Comparison of ENCODE assay signal across 10 mouse cellular contexts in the genomic region with DNA sequence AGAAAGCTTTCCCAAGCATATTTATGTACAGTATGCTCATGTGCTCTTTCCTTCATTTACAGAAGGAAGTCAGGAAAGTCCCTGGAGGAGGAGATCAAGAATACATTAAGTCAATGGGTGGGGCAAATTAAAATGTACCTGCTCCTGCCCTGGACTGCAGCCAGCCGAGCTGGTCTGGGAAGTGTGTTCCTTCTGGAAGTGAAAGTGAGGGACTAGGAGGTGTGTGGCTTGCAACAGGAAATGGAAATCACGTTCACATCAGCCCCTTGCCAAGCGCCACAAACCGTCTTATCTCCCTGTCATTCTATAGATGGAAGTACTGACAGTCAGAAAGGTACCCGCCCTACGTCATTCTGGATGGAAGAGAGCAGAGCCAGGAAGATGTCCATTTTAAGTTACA. TPM values are rescaled to one million over a fixed set of nuclear protein-coding genes. Genes with fewer than 3 reads are reported as not detected.
DNase-seq lines count a peak whose midpoint lies in the region; ATAC-seq and TF ChIP-seq lines count a peak whose summit lies in the region.
"Had no signal": no experiment of that assay in that cellular context is flagged by ENCODE, and none has a peak within 500 bp of the region (broad histone marks: within the 10 kb centered on the region; RNA-seq: fewer than 3 reads in every experiment).

No protein-coding gene starts in this region.

- H3K4me3 ChIP-seq in embryonic facial prominence, embryonic 14.5 days (ENCODE audit: low read depth, low read length) = no peak overlapping the region
- no peak overlapping the region for H3K4me3 ChIP-seq in embryonic facial prominence, embryonic 10.5 days
- no peak overlapping the region for H3K4me3 ChIP-seq in heart, embryonic 16.5 days (ENCODE audit: low read length)
- H3K4me3 ChIP-seq in thymus, adult 2 months (ENCODE audit: control insufficient read depth, insufficient read depth, low read length) = no peak overlapping the region

- H3K27ac ChIP-seq in embryonic facial prominence, embryonic 14.5 days (replicated peaks; ENCODE audit: low read depth, low read length) = no peak overlapping the region
- no peak overlapping the region for H3K27ac ChIP-seq in embryonic facial prominence, embryonic 10.5 days (replicated peaks)
- H3K27ac ChIP-seq in heart, embryonic 16.5 days (ENCODE audit: low read length) = no peak overlapping the region
- no peak overlapping the region for H3K27ac ChIP-seq in thymus, adult 2 months (ENCODE audit: control insufficient read depth, insufficient read depth, low read length)

- no peak for TF ChIP-seq POLR2A in thymus, adult 2 months (IDR thresholded peaks at IDR 0.05; ENCODE audit: control insufficient read depth, extremely low read depth, insufficient read depth, low read length, poor library complexity)

- no peaks in the 10 kb centered on the region for H3K9me3 ChIP-seq in embryonic facial prominence, embryonic 14.5 days (ENCODE audit: control insufficient read depth, low read length)
- H3K9me3 ChIP-seq in embryonic facial prominence, embryonic 10.5 days = no peaks in the 10 kb centered on the region
- no peaks in the 10 kb centered on the region for H3K9me3 ChIP-seq in heart, embryonic 16.5 days (replicated peaks; ENCODE audit: control insufficient read depth, low read length)

- H3K9ac ChIP-seq in embryonic facial prominence, embryonic 14.5 days (ENCODE audit: low read depth, low read length) = no peak overlapping the region
- H3K9ac ChIP-seq in heart, embryonic 16.5 days (ENCODE audit: low read length) = no peak overlapping the region

- TF ChIP-seq CTCF in thymus, adult 2 months (IDR thresholded peaks at IDR 0.05; ENCODE audit: borderline replicate concordance, control insufficient read depth, extremely low read depth, insufficient read depth, low read length, poor library complexity) = no peak

- WGBS in embryonic facial prominence, embryonic 14.5 days = 57% methylated on average over 6 of the region's 6 CpGs
- WGBS in embryonic facial prominence, embryonic 10.5 days = 77% methylated on average over 6 of the region's 6 CpGs
- WGBS in heart, embryonic 16.5 days = 34% methylated on average over 6 of the region's 6 CpGs
- 36% methylated on average over 6 of the region's 6 CpGs for WGBS in thymus, adult 2 months

- no peaks in the 10 kb centered on the region for H3K27me3 ChIP-seq in embryonic facial prominence, embryonic 14.5 days (replicated peaks; ENCODE audit: control insufficient read depth, insufficient read depth, low read length)
- H3K27me3 ChIP-seq in embryonic facial prominence, embryonic 10.5 days (replicated peaks; ENCODE audit: low read depth, poor library complexity, severe bottlenecking) = no peaks in the 10 kb centered on the region
- peaks cover 11% of the 10 kb centered on the region for H3K27me3 ChIP-seq in heart, embryonic 16.5 days (ENCODE audit: control insufficient read depth, insufficient read depth, low read length)
- no peaks in the 10 kb centered on the region for H3K27me3 ChIP-seq in thymus, adult 2 months (ENCODE audit: control insufficient read depth, insufficient read depth, low read length)

- peaks cover 10% of the 10 kb centered on the region; the same call in 1 of the 2 replicates for H3K4me1 ChIP-seq in embryonic facial prominence, embryonic 14.5 days (ENCODE audit: control insufficient read depth, insufficient read depth, low read length)
- peaks cover 29% of the 10 kb centered on the region for H3K4me1 ChIP-seq in embryonic facial prominence, embryonic 10.5 days
- H3K4me1 ChIP-seq in heart, embryonic 16.5 days (ENCODE audit: control insufficient read depth, insufficient read depth, low read length) = peaks cover 8% of the 10 kb centered on the region
- 0 out of 2 replicates have a peak, but pooled peaks cover 3% of the 10 kb centered on the region for H3K4me1 ChIP-seq in thymus, adult 2 months (replicated peaks; ENCODE audit: control insufficient read depth, insufficient read depth, low read length)

- no peak overlapping the region for H3K4me2 ChIP-seq in embryonic facial prominence, embryonic 14.5 days (ENCODE audit: low read depth, low read length)
- H3K4me2 ChIP-seq in heart, embryonic 16.5 days (ENCODE audit: low read depth, low read length) = peak overlapping the region; percentile 42

- peak; percentile 40 for DNase-seq in embryonic facial prominence, embryonic 14.5 days (ENCODE audit: low spot score)
- no peak for DNase-seq in embryonic facial prominence, embryonic 10.5 days (ENCODE audit: low spot score)
- DNase-seq in kidney, postnatal 10 days = peak; percentile 78
- peak; percentile 66 to 82 for DNase-seq in lung, postnatal 4 days
- DNase-seq in adrenal gland, postnatal 25 days = no peak
- DNase-seq in neural tube, embryonic 10.5 days (ENCODE audit: extremely low spot score, low spot score) = no peak
- no peak for DNase-seq in thymus, adult 2 months

- no peak for ATAC-seq in embryonic facial prominence, embryonic 14.5 days (ENCODE audit: low read depth)
- no peak for ATAC-seq in heart, embryonic 16.5 days (replicated peaks; ENCODE audit: extremely low read depth, insufficient read depth, low FRiP score)

- no peaks in the 10 kb centered on the region for H3K36me3 ChIP-seq in embryonic facial prominence, embryonic 14.5 days (ENCODE audit: control insufficient read depth, insufficient read depth, low read length)
- H3K36me3 ChIP-seq in embryonic facial prominence, embryonic 10.5 days (replicated peaks) = no peaks in the 10 kb centered on the region
- H3K36me3 ChIP-seq in heart, embryonic 16.5 days (ENCODE audit: control insufficient read depth, insufficient read depth) = no peaks in the 10 kb centered on the region
- H3K36me3 ChIP-seq in thymus, adult 2 months (ENCODE audit: control insufficient read depth, insufficient read depth, low read length) = no peaks in the 10 kb centered on the region

RNA-seq across cellular contexts. Expression of gene Tnfsf15, which starts 0.4 kb away (rescaled TPM):
- polyA plus RNA-seq in embryonic facial prominence, embryonic 14.5 days (2014; fragmentation: Nextera tagmentation; extraction: Ambion mirVana) = 0.21 TPM in 1 of 2 replicates, not detected in the other
- not detected in 2 replicates for polyA plus RNA-seq in embryonic facial prominence, embryonic 10.5 days (2016; fragmentation: Nextera tagmentation; extraction: Ambion mirVana)
- 0.05 TPM in 2 replicates for polyA plus RNA-seq in heart, embryonic 16.5 days (2015; fragmentation: Nextera tagmentation; extraction: Ambion mirVana)
- 0.12 TPM in 1 of 2 replicates, not detected in the other for total RNA-seq in adrenal gland, postnatal 25 days (2021)
- polyA plus RNA-seq in thymus, adult 2 months (2012; rRNA removed) = 0.24 and 0.27 TPM in 2 replicates
- total RNA-seq: layer of hippocampus, postnatal 25 days; megakaryocyte-erythroid progenitor cell, adult 5-6 weeks had no signal

Comparison
In these comparisons a context has a peak if more than half of its experiments do, and no peak if none do; other contexts are left out.
1. DNase-seq: peak in embryonic facial prominence, embryonic 14.5 days (single experiment), kidney, postnatal 10 days (single experiment) and lung, postnatal 4 days (2 of 2); none in embryonic facial prominence, embryonic 10.5 days (single experiment), adrenal gland, postnatal 25 days (single experiment), neural tube, embryonic 10.5 days (single experiment) and thymus, adult 2 months (single experiment).